Mouse (Mus musculus) embryonic facial prominence, embryonic 12.5 days (tissue): ENCODE measurements around the gene Figla. TPM values are rescaled to one million over a fixed set of nuclear protein-coding genes. Genes with fewer than 3 reads are reported as not detected.

Source experiments
- polyA plus RNA-seq: library from polyadenylated mRNA; unstranded; fragments of >200 nt; fragmentation: Nextera tagmentation; extraction: Ambion mirVana; gene quantifications from 2 replicates; pipeline ENCODE4 v1.2.1, GENCODE M21; 2016

Gene Figla
- polyA plus RNA-seq, 1 experiment from 2014 or later = not detected

Other genes starting within 250 kb of the Figla start
- not detected in 2 replicates for gene Nat8f6, start 195.2 kb upstream of the Figla start, polyA plus RNA-seq
- not detected in 2 replicates for gene Nat8f5, start 195.2 kb upstream of the Figla start, polyA plus RNA-seq
- gene Nat8, start 184.1 kb upstream of the Figla start, polyA plus RNA-seq = not detected in 2 replicates
- gene Nat8f2, start 147.0 kb upstream of the Figla start, polyA plus RNA-seq = not detected in 2 replicates
- 3.5 and 3.6 TPM in 2 replicates for gene Nat8f4, start 111.3 kb upstream of the Figla start, polyA plus RNA-seq
- gene Tprkb, start 104.3 kb upstream of the Figla start, polyA plus RNA-seq = 38.9 and 41.3 TPM in 2 replicates
- 7.2 and 8.3 TPM in 2 replicates for gene Nat8f1, start 100.5 kb upstream of the Figla start, polyA plus RNA-seq
- gene Dusp11, start 54.5 kb upstream of the Figla start, polyA plus RNA-seq = 51.3 and 51.4 TPM in 2 replicates
- 20.0 and 22.2 TPM in 2 replicates for gene Add2, start 12.5 kb downstream of the Figla start, polyA plus RNA-seq
- gene Tgfa, start 179.1 kb downstream of the Figla start, polyA plus RNA-seq = 3.1 and 3.6 TPM in 2 replicates